Mouse (Mus musculus) liver, embryonic 11.5 days (tissue): Measurements from ENCODE around the gene Klrb1f. TPM values are rescaled to one million over a fixed set of nuclear protein-coding genes. Genes with fewer than 3 reads are reported as not detected.
"Not testable (repeated sequence)": the region's sequence is repeated elsewhere in the genome, so short reads cannot be mapped to it uniquely, and the experiment has no call there.

Experiments
- ATAC-seq: fragments of 200-750 bp; cut with Nextera tagmentation; replicated peaks from 2 replicates; pipeline ENCODE4 v1.8.0; 2017; ENCODE audit warnings: moderate number of reproducible peaks, mild to moderate bottlenecking, moderate TSS enrichment, moderate library complexity; ENCODE audit not compliant: low FRiP score
- DNase-seq: peaks from one replicate; pipeline ENCODE4 v3.0.0-alpha.2; 2017; ENCODE audit warnings: low spot score
- H3K27ac ChIP-seq: fragments of 300-500 bp; sonication (generic); 2 replicates; pipeline ENCODE4 v1.5.1; 2014; ENCODE audit warnings: mild to moderate bottlenecking, low read depth, low read length, control low read depth
- H3K27me3 ChIP-seq: fragments of 300-500 bp; sonication (generic); replicated peaks from 2 replicates; pipeline ENCODE4 v1.6.1; 2014; ENCODE audit warnings: low read length, mixed read lengths; ENCODE audit not compliant: control insufficient read depth, insufficient read depth
- H3K36me3 ChIP-seq: fragments of 300-500 bp; sonication (generic); 2 replicates; pipeline ENCODE4 v1.6.1; 2014; ENCODE audit warnings: mild to moderate bottlenecking, low read length, moderate library complexity, mixed read lengths; ENCODE audit not compliant: control insufficient read depth, insufficient read depth
- H3K4me1 ChIP-seq: fragments of 300-500 bp; sonication (generic); replicated peaks from 2 replicates; pipeline ENCODE4 v1.6.1; 2014; ENCODE audit warnings: low read length, mixed read lengths; ENCODE audit not compliant: control insufficient read depth, insufficient read depth
- H3K4me2 ChIP-seq: fragments of 300-500 bp; sonication (generic); 2 replicates; pipeline ENCODE4 v1.6.1; 2014; ENCODE audit warnings: mild to moderate bottlenecking, control low read depth, moderate library complexity
- H3K4me3 ChIP-seq: fragments of 300-500 bp; sonication (generic); 2 replicates; pipeline ENCODE4 v1.5.1; 2014; ENCODE audit warnings: low read depth, low read length, control low read depth
- H3K9ac ChIP-seq: fragments of 300-500 bp; sonication (generic); 2 replicates; pipeline ENCODE4 v1.6.1; 2014; ENCODE audit warnings: low read depth, low read length, control low read depth
- H3K9me3 ChIP-seq: fragments of 300-500 bp; sonication (generic); 2 replicates; pipeline ENCODE4 v1.6.1; 2016; ENCODE audit warnings: low read length, inconsistent platforms, mixed read lengths; ENCODE audit not compliant: control insufficient read depth
- WGBS: fragments of 180-500 bp; shearing (Covaris S2); extraction: QIAGEN DNeasy Blood & Tissue Kit; methylation state at CpG from one replicate; pipeline ENCODE4 v1.1.7; 2014; 5-methylcytosine and 5-hydroxymethylcytosine counted together
- polyA plus RNA-seq: library from polyadenylated mRNA; unstranded; fragments of >200 nt; fragmentation: Nextera tagmentation; extraction: Ambion mirVana; gene quantifications from 2 replicates; pipeline ENCODE4 v1.2.1, GENCODE M21; 2014

The Klrb1f gene
- polyA plus RNA-seq, 1 experiment from 2014 or later, result 0.51 TPM

- 0 out of 2 replicates have a peak, but pooled peaks have one; percentile 53 for ATAC-seq
- no peak for DNase-seq
- H3K36me3 ChIP-seq, result no peaks in the 10 kb centered on the region
- no peak overlapping the region for H3K27ac ChIP-seq
- no peak overlapping the region for H3K4me2 ChIP-seq
- no peak overlapping the region for H3K4me3 ChIP-seq
- no peak overlapping the region for H3K9ac ChIP-seq
- H3K4me1 ChIP-seq, result no peaks in the 10 kb centered on the region; the same call in 1 of the 2 replicates
- H3K9me3 ChIP-seq, result no peaks in the 10 kb centered on the region
- no peaks in the 10 kb centered on the region for H3K27me3 ChIP-seq
Measured at GRCm38 (mm10) chr6:129095166-129095565, 49.5 kb downstream of the Klrb1f start.

- WGBS, result 32% methylated on average over 1 of the region's 1 CpGs
Measured at GRCm38 (mm10) chr6:129097929-129098328, 52.2 kb downstream of the Klrb1f start.

GRCm38 (mm10) chr6:129100794-129101193 lies 55.1 kb downstream of the Klrb1f start, which contains the start of gene Clec2e:
Gene Clec2e (minus strand): TSS chr6:129100913.
- WGBS, result 64% methylated on average over 1 of the region's 1 CpGs
- not testable (repeated sequence) for H3K27ac ChIP-seq

More at GRCm38 (mm10) chr6:129097929-129098328, 52.2 kb downstream of the Klrb1f start:
- no peak overlapping the region for H3K27ac ChIP-seq
- H3K27me3 ChIP-seq, result no peaks in the 10 kb centered on the region
- no peaks in the 10 kb centered on the region for H3K9me3 ChIP-seq
- no peak overlapping the region for H3K4me2 ChIP-seq
- no peak overlapping the region for H3K9ac ChIP-seq
- DNase-seq (no peak), ATAC-seq (no peak)
- H3K4me3 ChIP-seq, result no peak overlapping the region
- H3K4me1 ChIP-seq, result no peaks in the 10 kb centered on the region; the same call in 1 of the 2 replicates
- no peaks in the 10 kb centered on the region for H3K36me3 ChIP-seq

GRCm38 (mm10) chr6:129101604-129102003 lies 55.9 kb downstream of the Klrb1f start:
- H3K36me3 ChIP-seq, result no peaks in the 10 kb centered on the region
- ATAC-seq (no peak), DNase-seq (no peak)
- H3K27ac ChIP-seq, result no peak overlapping the region
- WGBS, result 77% methylated on average over 1 of the region's 1 CpGs
- no peaks in the 10 kb centered on the region for H3K27me3 ChIP-seq
- no peak overlapping the region for H3K4me2 ChIP-seq
- no peak overlapping the region for H3K9ac ChIP-seq
- no peaks in the 10 kb centered on the region; the same call in 1 of the 2 replicates for H3K4me1 ChIP-seq
- no peaks in the 10 kb centered on the region for H3K9me3 ChIP-seq
- H3K4me3 ChIP-seq, result no peak overlapping the region

More at GRCm38 (mm10) chr6:129100794-129101193, 55.1 kb downstream of the Klrb1f start, which contains the start of gene Clec2e:
- H3K9ac ChIP-seq, DNase-seq, H3K4me1 ChIP-seq, H3K9me3 ChIP-seq, H3K36me3 ChIP-seq, H3K4me3 ChIP-seq, ATAC-seq, H3K27me3 ChIP-seq, H3K4me2 ChIP-seq: not testable (repeated sequence)

GRCm38 (mm10) chr6:129102858-129103555 lies 57.3 kb downstream of the Klrb1f start:
- 52% methylated on average over 4 of the region's 4 CpGs for whole genome bisulfite sequencing
- no peaks in the 10 kb centered on the region; the same call in 1 of the 2 replicates for H3K4me1 ChIP-seq
- ATAC-seq (no peak), DNase-seq (no peak)
- H3K36me3 ChIP-seq, result no peaks in the 10 kb centered on the region
- no peak overlapping the region for H3K9ac ChIP-seq
- H3K27ac ChIP-seq, result no peak overlapping the region
- no peaks in the 10 kb centered on the region for H3K27me3 ChIP-seq
- H3K4me3 ChIP-seq, result no peak overlapping the region
- H3K9me3 ChIP-seq, result no peaks in the 10 kb centered on the region
- H3K4me2 ChIP-seq, result no peak overlapping the region

Other genes with a start within 250 kb of the Klrb1f start
- not detected in 2 replicates for gene Gm44511, start 219.6 kb upstream of the Klrb1f start, polyA plus RNA-seq
- gene Klrb1b, start 219.6 kb upstream of the Klrb1f start, polyA plus RNA-seq, result not detected in 2 replicates
- not detected in 2 replicates for gene Clec2i, start 158.3 kb upstream of the Klrb1f start, polyA plus RNA-seq
- gene BC035044, start 154.8 kb upstream of the Klrb1f start, polyA plus RNA-seq, result 4.7 and 5.3 TPM in 2 replicates
- gene Clec2g, start 111.5 kb upstream of the Klrb1f start, polyA plus RNA-seq, result not detected in 2 replicates
- gene Clec2e, start 55.0 kb downstream of the Klrb1f start, polyA plus RNA-seq, result not detected in 2 replicates
- gene Clec2d, start 134.7 kb downstream of the Klrb1f start, polyA plus RNA-seq, result not detected in 2 replicates
- gene Cd69, start 229.5 kb downstream of the Klrb1f start, polyA plus RNA-seq, result 0.96 and 1.1 TPM in 2 replicates